Mouse (Mus musculus): ENCODE data around the gene Cat. TPM values are rescaled to one million over a fixed set of nuclear protein-coding genes. Genes with fewer than 3 reads are reported as not detected.

Gene Cat
- polyA plus RNA-seq, 1 experiment = 103 TPM

- no peak for TF ChIP-seq EP300 (IDR thresholded peaks at IDR 0.05; ENCODE audit: insufficient read depth, low read depth, low read length)
- peak; percentile 94 for TF ChIP-seq CTCF (IDR thresholded peaks at IDR 0.05; ENCODE audit: low read depth, low read length)
- H3K4me1 ChIP-seq (ENCODE audit: control insufficient read depth, insufficient read depth, low read length) = peaks cover 1% of the 10 kb centered on the region
- no peaks in the 10 kb centered on the region for H3K9me3 ChIP-seq (replicated peaks; ENCODE audit: control insufficient read depth, insufficient read depth, low read length, poor library complexity, severe bottlenecking)
- H3K4me3 ChIP-seq (ENCODE audit: low read depth, low read length) = no peak overlapping the region
- no peak overlapping the region for H3K9ac ChIP-seq (ENCODE audit: low read depth, poor library complexity, severe bottlenecking)
- no peaks in the 10 kb centered on the region for H3K27me3 ChIP-seq (ENCODE audit: control insufficient read depth, insufficient read depth, low read length, poor library complexity, severe bottlenecking)
- H3K36me3 ChIP-seq (ENCODE audit: control insufficient read depth, insufficient read depth, low read length, poor library complexity, severe bottlenecking) = peaks cover 26% of the 10 kb centered on the region
- H3K27ac ChIP-seq (ENCODE audit: insufficient read depth, low read length) = no peak overlapping the region
Measured at GRCm38 (mm10) chr2:103456646-103457045, 28.3 kb downstream of the Cat start.

DNA sequence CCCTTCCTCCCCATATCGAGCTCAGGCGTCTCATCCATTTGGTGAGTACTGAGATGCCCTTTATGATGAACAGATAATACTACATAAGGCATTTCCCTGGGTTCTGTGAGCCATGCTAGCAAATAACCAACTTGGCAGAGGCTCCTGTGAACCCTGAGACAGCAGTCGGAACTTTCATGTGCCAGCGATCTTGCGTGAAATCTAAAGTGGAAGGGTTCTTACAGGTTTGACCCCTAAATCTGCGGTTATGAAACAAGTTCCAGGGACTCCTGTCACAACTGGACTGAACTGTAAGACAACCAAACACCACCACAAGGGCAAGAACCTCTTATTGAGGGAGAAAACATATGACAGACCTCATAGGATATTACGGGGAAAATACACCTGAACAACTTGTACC lies 29.2 kb downstream of the Cat start:
- H3K4me3 ChIP-seq (ENCODE audit: low read depth, low read length) = no peak overlapping the region
- peaks cover 1% of the 10 kb centered on the region for H3K4me1 ChIP-seq (ENCODE audit: control insufficient read depth, insufficient read depth, low read length)
- TF ChIP-seq EP300 (IDR thresholded peaks at IDR 0.05; ENCODE audit: insufficient read depth, low read depth, low read length) (no peak), POLR2A (IDR thresholded peaks at IDR 0.05; ENCODE audit: insufficient read depth, low read length) (no peak), CTCF (IDR thresholded peaks at IDR 0.05; ENCODE audit: low read depth, low read length) (no peak)
- no peak overlapping the region for H3K9ac ChIP-seq (ENCODE audit: low read depth, poor library complexity, severe bottlenecking)
- no peaks in the 10 kb centered on the region for H3K9me3 ChIP-seq (replicated peaks; ENCODE audit: control insufficient read depth, insufficient read depth, low read length, poor library complexity, severe bottlenecking)
- peaks cover 26% of the 10 kb centered on the region for H3K36me3 ChIP-seq (ENCODE audit: control insufficient read depth, insufficient read depth, low read length, poor library complexity, severe bottlenecking)
- H3K27me3 ChIP-seq (ENCODE audit: control insufficient read depth, insufficient read depth, low read length, poor library complexity, severe bottlenecking) = no peaks in the 10 kb centered on the region
- no peak overlapping the region for H3K27ac ChIP-seq (ENCODE audit: insufficient read depth, low read length)

- no peak for TF ChIP-seq EP300 (IDR thresholded peaks at IDR 0.05; ENCODE audit: insufficient read depth, low read depth, low read length)
- no peak for TF ChIP-seq POLR2A (IDR thresholded peaks at IDR 0.05; ENCODE audit: insufficient read depth, low read length)
- TF ChIP-seq CTCF (IDR thresholded peaks at IDR 0.05; ENCODE audit: low read depth, low read length) = no peak
- no peak overlapping the region for H3K4me3 ChIP-seq (ENCODE audit: low read depth, low read length)
Measured at GRCm38 (mm10) chr2:103452550-103452949, 32.4 kb downstream of the Cat start.

GRCm38 (mm10) chr2:103450267-103450666 lies 34.7 kb downstream of the Cat start:
- Histone ChIP-seq H3K4me3 (ENCODE audit: low read depth, low read length) (no peak overlapping the region), H3K4me1 (ENCODE audit: control insufficient read depth, insufficient read depth, low read length) (no peaks in the 10 kb centered on the region), H3K36me3 (ENCODE audit: control insufficient read depth, insufficient read depth, low read length, poor library complexity, severe bottlenecking) (peaks cover 16% of the 10 kb centered on the region), H3K9ac (ENCODE audit: low read depth, poor library complexity, severe bottlenecking) (no peak overlapping the region), H3K27ac (ENCODE audit: insufficient read depth, low read length) (no peak overlapping the region), H3K9me3 (replicated peaks; ENCODE audit: control insufficient read depth, insufficient read depth, low read length, poor library complexity, severe bottlenecking) (no peaks in the 10 kb centered on the region), H3K27me3 (ENCODE audit: control insufficient read depth, insufficient read depth, low read length, poor library complexity, severe bottlenecking) (no peaks in the 10 kb centered on the region)
- no peak for TF ChIP-seq CTCF (IDR thresholded peaks at IDR 0.05; ENCODE audit: low read depth, low read length)
- no peak for TF ChIP-seq POLR2A (IDR thresholded peaks at IDR 0.05; ENCODE audit: insufficient read depth, low read length)
- no peak for TF ChIP-seq EP300 (IDR thresholded peaks at IDR 0.05; ENCODE audit: insufficient read depth, low read depth, low read length)

More at GRCm38 (mm10) chr2:103452550-103452949, 32.4 kb downstream of the Cat start:
- peaks cover 22% of the 10 kb centered on the region for H3K36me3 ChIP-seq (ENCODE audit: control insufficient read depth, insufficient read depth, low read length, poor library complexity, severe bottlenecking)
- no peaks in the 10 kb centered on the region for H3K4me1 ChIP-seq (ENCODE audit: control insufficient read depth, insufficient read depth, low read length)
- no peaks in the 10 kb centered on the region for H3K27me3 ChIP-seq (ENCODE audit: control insufficient read depth, insufficient read depth, low read length, poor library complexity, severe bottlenecking)
- H3K27ac ChIP-seq (ENCODE audit: insufficient read depth, low read length) = no peak overlapping the region
- no peak overlapping the region for H3K9ac ChIP-seq (ENCODE audit: low read depth, poor library complexity, severe bottlenecking)
- no peaks in the 10 kb centered on the region for H3K9me3 ChIP-seq (replicated peaks; ENCODE audit: control insufficient read depth, insufficient read depth, low read length, poor library complexity, severe bottlenecking)

GRCm38 (mm10) chr2:103449813-103450212 lies 35.1 kb downstream of the Cat start:
- Histone ChIP-seq H3K9ac (ENCODE audit: low read depth, poor library complexity, severe bottlenecking) (no peak overlapping the region), H3K36me3 (ENCODE audit: control insufficient read depth, insufficient read depth, low read length, poor library complexity, severe bottlenecking) (peaks cover 11% of the 10 kb centered on the region), H3K4me3 (ENCODE audit: low read depth, low read length) (no peak overlapping the region), H3K4me1 (ENCODE audit: control insufficient read depth, insufficient read depth, low read length) (no peaks in the 10 kb centered on the region), H3K27ac (ENCODE audit: insufficient read depth, low read length) (no peak overlapping the region), H3K9me3 (replicated peaks; ENCODE audit: control insufficient read depth, insufficient read depth, low read length, poor library complexity, severe bottlenecking) (no peaks in the 10 kb centered on the region), H3K27me3 (ENCODE audit: control insufficient read depth, insufficient read depth, low read length, poor library complexity, severe bottlenecking) (no peaks in the 10 kb centered on the region)
- TF ChIP-seq EP300 (IDR thresholded peaks at IDR 0.05; ENCODE audit: insufficient read depth, low read depth, low read length) = no peak
- no peak for TF ChIP-seq CTCF (IDR thresholded peaks at IDR 0.05; ENCODE audit: low read depth, low read length)
- no peak for TF ChIP-seq POLR2A (IDR thresholded peaks at IDR 0.05; ENCODE audit: insufficient read depth, low read length)

- H3K9me3 ChIP-seq (replicated peaks; ENCODE audit: control insufficient read depth, insufficient read depth, low read length, poor library complexity, severe bottlenecking) = no peaks in the 10 kb centered on the region
- H3K4me3 ChIP-seq (ENCODE audit: low read depth, low read length) = no peak overlapping the region
- no peak for TF ChIP-seq CTCF (IDR thresholded peaks at IDR 0.05; ENCODE audit: low read depth, low read length)
- TF ChIP-seq EP300 (IDR thresholded peaks at IDR 0.05; ENCODE audit: insufficient read depth, low read depth, low read length) = no peak
- peaks cover 6% of the 10 kb centered on the region; the same call in 1 of the 2 replicates for H3K36me3 ChIP-seq (ENCODE audit: control insufficient read depth, insufficient read depth, low read length, poor library complexity, severe bottlenecking)
- H3K27me3 ChIP-seq (ENCODE audit: control insufficient read depth, insufficient read depth, low read length, poor library complexity, severe bottlenecking) = no peaks in the 10 kb centered on the region
- H3K9ac ChIP-seq (ENCODE audit: low read depth, poor library complexity, severe bottlenecking) = no peak overlapping the region
- H3K27ac ChIP-seq (ENCODE audit: insufficient read depth, low read length) = no peak overlapping the region
- no peaks in the 10 kb centered on the region for H3K4me1 ChIP-seq (ENCODE audit: control insufficient read depth, insufficient read depth, low read length)
Measured at GRCm38 (mm10) chr2:103448947-103449560, 35.9 kb downstream of the Cat start.

All from ES-Bruce4 (cell line).